Mouse (Mus musculus): ENCODE measurements around the gene Gtf2ird2. TPM values are rescaled to one million over a fixed set of nuclear protein-coding genes. Genes with fewer than 3 reads are reported as not detected.

Gene Gtf2ird2
- 1 to 10 TPM; 5.0 to 6.3 TPM for total RNA-seq (2021)
- long read RNA-seq, experiment 1, transcript Gtf2ird2-201 (16 exons, 3,482 nt), result major isoform, 5 of 7 reads
- long read RNA-seq, experiment 1, partial matches to known transcripts, result 0 of 7 reads
- long read RNA-seq, experiment 1, other reads (novel, unspliced or antisense), result 2 of 7 reads
- long read RNA-seq, experiment 2, partial matches to known transcripts, result 0 of 3 reads
- long read RNA-seq, experiment 2, other reads (novel, unspliced or antisense), result 2 of 3 reads

DNA sequence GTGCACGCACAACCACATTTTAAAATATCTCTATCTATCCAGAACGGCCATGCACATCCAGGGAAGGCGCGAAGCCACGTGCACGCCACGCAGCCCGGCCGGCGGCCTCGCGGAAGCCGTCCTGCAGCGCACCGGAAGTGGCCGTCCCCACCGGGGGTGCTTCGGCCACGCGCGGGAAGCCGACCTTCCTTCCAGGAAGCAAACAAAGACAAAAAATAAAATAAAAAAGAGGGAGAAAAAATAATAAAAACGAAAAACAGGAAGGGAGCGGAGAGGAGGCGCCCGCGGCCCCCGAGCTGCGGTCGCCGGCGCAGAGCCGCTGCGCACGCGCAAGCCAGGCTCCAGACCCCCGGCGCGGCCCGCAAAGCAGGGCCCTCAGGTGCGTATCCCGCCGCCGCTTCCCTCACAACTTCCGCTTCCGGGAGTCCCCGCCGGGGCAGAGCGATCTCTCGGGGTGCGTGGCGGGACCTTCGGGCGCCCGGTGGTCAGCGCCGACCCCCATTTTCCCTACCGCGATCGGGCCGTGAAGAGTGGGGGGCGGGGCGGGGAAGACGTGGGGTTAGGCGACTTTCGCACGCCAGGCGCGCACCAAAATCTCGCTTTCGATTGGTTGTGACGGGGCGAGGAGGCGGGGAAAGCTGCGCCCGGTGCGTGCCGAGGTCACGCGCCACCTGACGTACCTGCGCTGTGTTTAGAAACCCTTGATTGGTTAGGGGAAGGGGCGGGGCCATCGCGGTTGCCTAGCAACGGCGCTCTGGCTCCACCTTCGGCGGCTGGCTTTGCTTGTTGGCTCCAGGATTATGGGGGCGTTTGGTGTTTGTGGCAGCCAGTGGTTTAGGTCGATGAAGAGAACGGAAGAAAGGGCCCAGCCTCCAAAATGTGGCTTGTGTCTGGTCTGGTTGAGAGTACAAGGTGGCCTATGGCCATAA is at the start of gene Gtf2ird2:
Gene Gtf2ird2 (plus strand): TSS at position 140 of the 929 bp plus-strand sequence.
- DNase-seq (ENCODE audit: low spot score), result peak; percentile 98

DNA sequence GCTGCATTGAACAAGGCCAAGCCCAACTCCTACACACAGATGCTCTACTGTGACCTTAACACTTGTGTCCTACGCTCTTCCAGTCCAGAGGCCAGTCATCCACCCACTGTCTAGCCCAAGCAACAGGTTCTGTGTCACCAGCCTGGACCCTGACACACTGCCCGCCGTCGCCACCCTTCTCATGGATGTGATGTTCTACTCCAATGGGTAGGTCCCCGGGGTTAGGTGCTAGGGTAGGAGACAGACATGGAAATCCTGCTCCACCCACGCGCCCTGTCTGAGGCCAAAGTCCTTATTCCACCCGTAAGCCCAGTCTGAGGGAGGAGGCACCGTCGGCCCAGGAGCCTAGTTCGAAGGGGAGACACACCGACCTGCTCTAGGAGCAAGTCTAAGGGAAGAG is 47.8 kb upstream of the Gtf2ird2 start:
- DNase-seq (ENCODE audit: low spot score), result no peak

DNA sequence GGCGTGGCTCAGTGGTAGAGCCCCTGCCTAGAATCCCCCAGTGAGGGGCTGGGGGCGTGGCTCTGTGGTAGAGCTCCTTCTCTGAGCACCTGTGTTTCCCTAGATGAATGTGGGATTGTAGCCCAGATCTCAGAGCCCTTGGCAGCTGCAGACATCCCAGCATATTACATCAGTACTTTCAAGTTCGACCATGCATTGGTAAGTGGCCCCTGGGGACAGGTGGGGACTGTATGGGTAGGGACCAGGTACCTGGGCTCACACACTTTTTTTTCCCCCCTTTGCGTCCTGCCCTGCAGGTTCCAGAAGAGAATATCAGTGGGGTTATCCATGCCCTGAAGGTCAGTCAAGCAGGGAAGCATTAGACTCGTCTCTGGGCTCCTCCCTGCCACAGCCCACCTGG is 45.9 kb upstream of the Gtf2ird2 start:
- no peak for DNase-seq (ENCODE audit: low spot score)

DNA sequence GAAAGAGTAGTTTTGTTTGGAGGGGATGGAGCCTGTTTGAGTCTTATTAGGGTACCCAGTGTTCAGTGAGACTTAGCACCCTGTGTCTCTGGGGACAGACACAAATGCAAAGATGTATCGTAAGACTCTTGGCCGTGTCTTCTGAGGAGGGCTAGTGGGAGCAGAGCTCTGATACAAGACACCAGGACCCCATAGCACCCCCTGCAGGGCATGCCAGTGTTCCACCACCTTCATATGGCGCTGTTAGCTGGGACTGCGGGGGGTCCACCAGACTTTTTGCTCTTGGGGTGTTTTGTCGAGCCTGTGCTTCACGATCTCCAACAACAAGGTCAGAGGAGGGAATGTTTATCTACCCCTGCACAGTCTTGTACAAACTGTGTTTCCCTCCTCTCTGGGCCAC is 44.4 kb upstream of the Gtf2ird2 start:
- DNase-seq (ENCODE audit: low spot score), result no peak

DNA sequence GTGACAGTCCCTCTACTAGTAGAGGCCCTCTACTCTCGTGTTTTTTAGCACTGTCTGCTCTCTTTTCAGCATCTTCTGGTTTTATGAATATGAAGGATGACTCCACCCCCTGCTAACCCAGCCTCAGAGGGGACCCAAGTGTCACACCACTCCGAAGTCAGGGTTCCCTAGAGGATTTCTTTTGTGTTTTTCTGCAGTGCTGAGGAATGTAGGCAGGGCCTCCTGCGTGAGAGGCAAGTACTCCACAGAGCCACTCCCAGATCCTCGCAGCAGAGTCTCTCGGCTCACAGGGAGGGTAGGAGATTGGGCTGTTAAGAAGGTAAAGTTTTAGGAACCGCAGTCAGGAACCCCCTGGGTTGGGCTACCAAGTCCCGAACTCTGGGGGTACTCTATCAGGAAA is 42.6 kb upstream of the Gtf2ird2 start:
- DNase-seq (ENCODE audit: low spot score), result no peak

DNA sequence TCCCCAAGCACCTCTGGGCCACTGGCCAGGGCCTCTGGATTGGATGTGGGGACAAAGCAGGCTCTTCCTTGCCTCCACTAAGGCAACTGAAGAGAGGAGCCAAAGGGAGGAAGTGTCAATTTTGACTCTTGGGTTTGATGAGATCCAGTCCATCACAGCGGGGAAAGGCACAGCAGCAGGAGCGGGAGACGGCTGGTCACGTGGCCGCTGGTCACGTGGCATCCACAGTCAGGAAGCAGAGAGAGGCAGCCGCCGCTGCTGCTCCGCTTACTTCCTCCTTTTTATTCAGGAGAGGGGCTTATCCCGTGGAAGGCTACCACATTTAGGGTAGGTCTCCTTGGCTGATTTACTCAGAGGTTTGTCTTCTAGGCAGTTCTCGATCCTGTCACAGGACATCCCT is 41.4 kb upstream of the Gtf2ird2 start:
- DNase-seq (ENCODE audit: low spot score), result no peak

DNA sequence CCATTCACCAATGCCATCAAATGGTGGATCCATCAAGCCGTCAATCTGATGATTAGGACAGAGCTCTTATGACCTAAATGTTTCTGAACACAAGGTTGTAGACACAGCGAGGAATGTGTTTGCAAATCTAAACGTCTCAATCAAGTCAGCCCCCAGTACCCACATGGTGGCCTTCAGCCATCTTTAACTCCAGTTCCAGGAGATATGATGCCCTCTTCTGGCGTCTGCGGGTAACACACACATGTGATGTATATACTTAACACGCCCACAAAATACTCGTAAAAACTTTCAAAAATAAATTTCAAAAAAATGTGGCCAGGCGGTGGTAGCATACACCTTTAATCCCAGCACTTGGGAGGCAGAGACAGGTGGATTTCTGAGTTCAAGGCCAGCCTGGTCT is 38.8 kb upstream of the Gtf2ird2 start:
- no peak for DNase-seq (ENCODE audit: low spot score)

DNA sequence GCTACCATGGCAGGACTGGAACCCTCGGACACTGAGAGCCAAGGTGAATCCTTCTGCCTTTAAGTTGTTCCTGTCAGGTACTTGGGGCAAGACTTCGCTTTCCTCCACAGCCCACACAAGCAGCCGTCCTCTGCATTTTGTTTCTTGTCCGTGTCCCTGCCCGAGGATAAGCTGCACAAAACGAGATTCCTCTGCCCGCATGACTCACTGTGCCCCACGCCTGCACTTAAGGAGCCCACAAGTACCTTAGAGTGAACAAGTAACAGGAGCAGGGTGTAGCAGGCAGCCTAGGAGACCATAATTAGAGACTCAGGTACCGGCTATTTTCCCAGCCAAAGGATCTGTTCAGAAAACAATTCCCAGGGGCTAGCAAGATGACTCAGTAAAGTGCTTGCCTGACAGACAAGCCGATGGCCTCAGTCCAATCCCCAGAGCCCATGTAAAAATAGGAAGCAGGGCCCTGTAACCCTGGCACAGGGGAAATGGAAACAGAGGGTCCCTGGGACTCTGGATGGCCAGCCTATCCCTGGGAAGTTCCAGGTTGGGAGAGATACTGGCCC is 36.5 kb upstream of the Gtf2ird2 start:
- DNase-seq (ENCODE audit: low spot score), result no peak

DNA sequence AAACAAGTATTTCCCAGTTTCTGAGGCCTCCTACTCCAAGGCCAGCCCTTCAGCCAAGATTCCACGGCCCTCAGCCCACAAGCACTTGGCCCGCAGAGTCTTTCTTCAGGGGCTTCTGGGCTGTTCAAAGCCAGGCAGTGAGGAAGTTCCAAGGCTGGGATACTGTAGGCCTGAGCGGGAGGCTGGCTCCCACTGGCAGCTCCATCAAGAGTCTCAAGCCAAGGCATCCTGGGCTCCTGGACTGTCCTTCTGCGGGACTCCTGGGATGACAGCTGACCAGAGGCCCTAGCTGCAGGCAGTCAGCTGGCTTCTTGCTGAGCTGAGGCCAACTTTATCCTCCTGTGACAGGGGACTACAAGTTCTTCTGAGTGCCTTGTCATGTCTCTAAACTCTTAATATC is 35.7 kb upstream of the Gtf2ird2 start:
- DNase-seq (ENCODE audit: low spot score), result peak; percentile 46

DNA sequence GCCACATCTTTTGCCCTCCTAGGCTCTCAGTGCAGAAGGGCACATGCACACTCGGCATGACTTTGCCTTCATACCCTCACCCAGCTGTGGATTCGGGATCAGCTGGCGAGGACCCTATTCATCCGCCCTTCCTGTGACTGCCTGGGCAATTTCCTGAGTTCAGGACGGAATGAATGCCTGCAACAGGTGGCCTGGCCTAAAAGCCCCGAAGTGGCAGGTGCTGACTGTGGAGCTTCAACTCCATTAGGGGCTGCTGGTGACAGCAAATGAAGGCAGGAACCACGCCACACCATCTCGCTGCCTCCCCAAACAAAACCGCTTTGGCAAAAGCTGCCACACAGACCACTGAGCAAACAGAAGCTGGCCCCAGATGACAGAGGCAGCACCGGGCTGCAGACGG is 31.9 kb upstream of the Gtf2ird2 start:
- no peak for DNase-seq (ENCODE audit: low spot score)

DNA sequence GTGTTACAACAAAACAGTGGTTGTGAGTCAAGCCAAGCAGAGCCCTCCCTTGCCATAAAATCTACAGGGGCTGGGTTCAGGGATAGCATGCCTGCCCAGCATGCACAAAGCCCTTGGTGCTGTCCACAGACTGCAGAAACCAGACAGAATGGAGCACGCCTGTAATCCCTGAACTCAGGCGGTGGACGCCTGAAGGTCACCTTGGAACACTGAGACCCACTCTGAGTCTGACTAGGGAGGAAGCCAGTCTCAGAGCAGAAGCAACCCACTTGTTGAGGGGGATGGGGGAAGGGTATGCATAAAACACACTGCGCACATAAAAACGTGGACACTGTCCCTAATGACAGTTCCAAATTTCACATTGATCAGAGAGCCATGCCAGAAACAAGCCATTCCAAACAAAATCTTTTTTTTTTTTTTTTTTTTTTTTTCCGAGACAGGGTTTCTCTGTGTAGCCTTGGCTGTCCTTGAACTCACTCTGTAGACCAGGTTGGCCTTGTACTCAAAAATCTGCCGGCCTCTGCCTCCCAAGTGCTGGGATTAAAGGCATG is 27.8 kb upstream of the Gtf2ird2 start:
- DNase-seq (ENCODE audit: low spot score), result no peak

DNA sequence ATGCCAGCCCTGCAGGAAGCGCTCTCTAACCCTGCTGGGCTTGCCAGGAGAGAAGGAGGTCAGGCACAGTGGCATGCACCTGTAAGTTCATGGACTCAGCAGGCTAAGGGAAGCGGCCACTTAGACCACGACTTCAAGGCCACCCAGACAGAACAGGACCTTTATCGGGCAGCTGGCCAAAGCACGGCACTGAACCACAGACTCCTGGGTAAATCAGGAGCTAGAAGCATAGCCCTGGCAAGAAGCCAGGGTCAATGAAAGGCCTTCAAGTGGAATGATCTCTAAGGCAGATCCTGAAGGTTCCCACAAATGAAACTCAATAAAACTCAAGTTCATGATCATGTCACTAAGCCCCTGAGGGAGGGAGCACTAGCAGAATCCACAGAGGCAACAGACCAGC is 19.1 kb upstream of the Gtf2ird2 start:
- no peak for DNase-seq (ENCODE audit: low spot score)

DNA sequence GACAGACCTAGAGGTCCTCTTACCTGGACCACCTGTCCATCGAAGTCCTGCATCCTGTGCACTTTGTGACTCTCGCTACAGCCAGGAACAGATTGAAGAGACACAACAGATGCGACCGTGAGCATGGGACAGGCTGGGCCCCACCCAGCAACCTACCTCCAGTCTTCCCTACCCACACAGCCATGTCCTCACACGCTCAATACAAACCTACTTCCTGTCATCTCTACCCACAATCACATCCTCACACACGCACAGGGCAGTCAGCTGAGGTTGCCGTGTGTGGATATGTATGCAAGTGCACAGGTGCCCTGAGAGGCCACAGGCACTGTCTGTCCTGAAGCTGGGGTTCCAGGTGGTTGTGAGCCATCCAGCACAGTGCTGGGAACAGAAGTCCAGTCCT is 17.2 kb upstream of the Gtf2ird2 start:
- no peak for DNase-seq (ENCODE audit: low spot score)

DNA sequence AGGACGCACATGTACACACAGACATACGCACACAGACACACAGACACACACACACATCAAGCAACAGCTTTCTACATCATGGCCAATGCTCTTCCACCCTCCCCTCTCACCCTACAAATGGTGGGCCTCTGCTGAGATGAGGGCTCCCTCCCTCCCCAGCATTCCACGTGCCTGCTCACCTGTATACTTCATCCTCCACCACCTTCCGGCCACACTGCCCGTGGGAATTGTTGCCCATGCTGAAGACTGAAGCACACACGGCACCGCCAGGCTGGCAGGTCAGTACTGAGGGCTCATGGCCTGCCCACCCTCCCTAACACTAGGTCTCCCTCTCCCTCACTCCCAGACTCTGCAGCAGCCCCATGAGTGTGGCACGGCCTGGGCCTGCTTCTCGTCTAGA is 15.8 kb upstream of the Gtf2ird2 start:
- DNase-seq (ENCODE audit: low spot score), result no peak

DNA sequence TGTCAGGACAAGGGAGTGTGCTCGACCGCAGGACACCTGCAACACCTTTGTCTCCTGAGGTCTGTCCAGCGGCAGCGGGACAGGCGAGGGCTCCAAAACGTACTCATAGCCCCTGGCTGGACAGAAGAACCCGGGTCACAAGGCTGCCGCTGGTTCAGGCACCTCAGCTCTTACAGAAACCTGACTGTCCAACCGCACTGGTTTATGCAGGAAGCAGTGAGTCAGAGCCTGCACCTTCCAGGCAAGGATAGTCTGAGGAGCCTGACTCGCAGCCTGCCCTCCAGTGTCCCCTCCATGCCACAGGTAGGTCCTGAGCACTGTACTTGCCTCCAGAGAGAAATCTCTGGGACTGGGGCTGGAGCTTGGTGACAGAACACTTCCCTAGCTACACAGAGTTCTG is 14.6 kb upstream of the Gtf2ird2 start:
- no peak for DNase-seq (ENCODE audit: low spot score)

DNA sequence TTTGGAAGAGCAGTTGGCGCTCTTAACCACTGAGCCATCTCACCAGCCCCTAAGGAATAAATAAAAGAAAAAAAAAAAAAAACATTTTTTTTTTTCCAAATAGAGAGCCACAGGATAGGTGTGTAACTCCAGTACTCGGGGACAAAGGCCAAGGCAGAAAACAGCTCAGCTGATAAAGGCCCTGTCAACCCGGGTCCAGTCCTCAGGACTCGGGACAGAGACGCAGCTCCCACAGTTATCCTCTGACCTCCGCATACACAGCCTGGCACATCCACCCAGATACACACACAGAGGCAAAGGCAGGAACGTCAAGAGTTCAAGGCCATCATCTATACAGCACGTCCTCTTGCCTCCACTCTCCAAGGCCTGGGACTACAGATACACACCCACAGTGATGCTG is 13.7 kb upstream of the Gtf2ird2 start:
- DNase-seq (ENCODE audit: low spot score), result no peak

DNA sequence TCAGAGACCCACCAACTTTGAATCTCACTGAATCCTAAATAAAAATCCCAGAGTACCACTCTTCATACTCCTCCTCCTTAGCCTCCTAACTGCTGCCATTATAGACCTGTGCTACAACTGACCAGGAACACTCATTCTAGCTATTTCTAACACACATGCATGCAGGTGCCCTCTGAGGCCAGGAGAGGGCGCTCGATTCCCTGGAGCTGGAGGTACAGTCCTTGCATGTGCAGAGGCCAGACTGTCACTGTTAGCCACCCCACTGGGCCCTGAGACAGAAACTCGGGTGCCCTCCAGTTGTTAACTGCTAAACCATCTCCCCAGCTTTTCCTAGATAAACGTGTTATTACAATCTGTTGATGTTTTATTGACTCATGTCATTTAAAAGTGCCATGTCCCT is 10.6 kb upstream of the Gtf2ird2 start:
- DNase-seq (ENCODE audit: low spot score), result no peak

DNA sequence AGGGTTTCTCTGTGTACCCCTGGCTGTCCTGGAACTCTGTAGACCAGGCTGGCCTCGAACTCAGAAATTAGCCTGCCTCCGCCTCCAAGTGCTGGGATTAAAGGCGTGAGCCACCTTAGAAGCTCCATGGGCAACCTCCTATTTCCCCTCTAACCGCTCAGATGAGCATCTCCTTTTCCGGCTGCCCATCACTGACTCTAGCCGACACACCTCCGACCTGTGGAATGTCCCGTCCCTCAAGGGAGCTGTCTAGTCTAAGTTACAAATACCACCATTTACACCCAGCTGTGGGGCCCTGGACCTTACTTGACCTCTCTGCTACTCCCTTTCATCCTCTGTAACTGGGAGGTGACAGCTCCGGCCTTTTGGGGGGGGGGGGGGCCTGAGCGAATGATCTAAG is 8.1 kb upstream of the Gtf2ird2 start:
- DNase-seq (ENCODE audit: low spot score), result no peak

DNA sequence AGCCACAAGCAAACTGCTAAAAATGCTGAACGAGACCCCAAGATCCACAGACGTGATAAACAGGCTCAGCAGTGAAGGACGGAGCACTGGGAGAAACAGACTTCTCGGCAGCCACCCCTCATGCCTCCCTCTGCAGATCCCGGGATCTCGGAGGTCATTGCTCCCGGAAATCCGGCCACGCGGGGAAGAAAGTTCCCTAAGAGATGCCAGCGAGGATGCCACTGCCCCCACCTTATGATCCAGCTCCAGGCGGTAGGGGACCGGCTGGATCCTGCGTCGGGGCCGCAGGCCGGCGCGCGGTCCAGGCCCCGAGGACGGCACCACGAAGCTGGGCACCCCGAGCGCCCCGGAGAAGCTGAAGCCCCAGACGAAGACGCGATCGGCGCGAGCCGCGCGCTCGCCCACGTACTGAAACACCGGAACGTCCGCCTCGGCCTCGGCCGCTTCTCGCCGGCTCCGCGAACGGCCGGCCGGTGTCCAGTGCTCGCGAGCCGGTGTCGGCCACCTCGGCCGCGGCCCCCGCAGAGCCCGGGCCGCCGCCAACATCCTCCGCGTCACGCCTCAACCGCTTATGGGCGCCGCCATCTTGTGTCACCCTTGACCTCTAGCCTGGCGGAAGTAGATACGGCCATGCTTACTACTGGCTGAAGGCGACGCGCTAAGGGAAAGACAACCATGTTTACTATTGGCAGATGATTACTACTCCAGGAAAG is 7.5 kb upstream of the Gtf2ird2 start, which contains the start of gene Rcc1l:
Gene Rcc1l (minus strand): TSS at position 606 of the 713 bp plus-strand sequence.
- peak; percentile 87 for DNase-seq (ENCODE audit: low spot score)

DNA sequence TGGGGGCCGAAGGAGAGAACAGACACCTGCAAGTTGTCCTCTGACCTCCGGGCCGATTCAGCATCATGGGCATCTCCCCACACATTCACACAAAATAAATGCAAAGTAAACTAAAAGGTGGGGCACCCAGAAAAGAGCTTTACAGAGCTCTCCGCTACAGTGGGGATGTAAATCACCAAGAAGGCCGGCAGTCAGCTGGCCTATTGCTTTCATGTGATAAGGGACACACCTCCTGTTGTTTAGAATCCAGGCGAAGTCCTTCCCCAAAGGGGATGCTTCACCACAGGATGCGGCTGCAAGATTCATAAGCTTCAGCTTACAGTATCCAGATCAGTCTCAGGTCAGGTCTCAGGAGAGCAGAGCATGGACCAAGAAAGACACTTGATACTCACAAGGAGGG is 5.3 kb upstream of the Gtf2ird2 start:
- no peak for DNase-seq (ENCODE audit: low spot score)

DNA sequence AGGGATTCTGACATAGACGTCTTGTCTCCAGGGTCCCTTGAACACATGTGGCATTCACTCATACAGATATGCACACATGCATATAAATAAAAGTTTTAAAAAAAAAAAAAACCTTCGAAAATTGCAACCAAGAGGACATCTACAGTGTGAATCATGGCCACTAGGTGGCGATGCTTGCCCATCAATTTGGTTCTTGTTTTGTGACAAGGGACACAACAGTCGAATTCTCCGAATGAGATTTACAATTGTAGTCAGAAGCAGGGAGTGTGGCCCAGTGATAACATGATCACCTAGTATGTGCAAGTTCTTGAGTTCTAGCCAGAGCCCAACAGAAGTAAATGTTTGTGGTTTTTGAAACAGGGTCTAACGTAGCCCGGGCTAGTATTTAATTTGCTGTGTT is 3.9 kb upstream of the Gtf2ird2 start:
- DNase-seq (ENCODE audit: low spot score), result peak; percentile 86

DNA sequence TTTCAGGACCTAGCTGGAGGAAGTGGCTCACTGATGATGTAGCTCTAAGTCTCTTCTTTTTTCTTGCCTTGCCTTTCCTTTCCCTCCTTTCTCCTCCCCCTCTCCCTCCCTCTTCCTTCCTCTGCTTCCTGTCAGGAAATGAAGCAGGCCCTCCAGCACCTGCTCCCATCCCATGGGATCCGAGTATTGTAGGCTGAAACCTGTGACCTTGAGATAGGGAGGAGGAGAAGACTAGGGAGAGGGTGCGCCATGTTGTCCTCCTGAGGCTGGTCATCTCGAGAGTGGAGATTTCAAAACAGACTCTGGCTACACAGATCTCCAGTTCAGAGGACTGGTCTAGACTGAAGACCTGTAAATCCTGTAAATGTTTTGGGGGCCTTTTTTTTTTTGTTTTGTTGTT is 1.6 kb upstream of the Gtf2ird2 start:
- DNase-seq (ENCODE audit: low spot score), result no peak

Measured in gastrocnemius, adult 18-20 months (tissue).